Mouse (Mus musculus): ENCODE results near the gene Mrpl22.
"Not testable (repeated sequence)": the region's sequence is repeated elsewhere in the genome, so short reads cannot be mapped to it uniquely, and the experiment has no call there.

The Mrpl22 gene

GRCm38 (mm10) chr11:58226425-58226824 lies 55.0 kb downstream of the Mrpl22 start:
- DNase-seq (ENCODE audit: low read depth, low spot score): no peak

- not testable (repeated sequence) for DNase-seq (ENCODE audit: low read depth, low spot score)
Measured at GRCm38 (mm10) chr11:58228021-58228420, 56.6 kb downstream of the Mrpl22 start.

Measured in A20 (cell line).